Mouse (Mus musculus) kidney, adult 2 months (tissue): ENCODE measurements around the gene Klk1b8.
A peak's percentile ranks its signal among the peaks of the same experiment; 100 is the strongest.

ENCODE experiments used
- CTCF ChIP-seq: fragments of 200-500 bp; conservative IDR thresholded peaks from 2 replicates; pipeline ENCODE4 v1.5.1; 2011; ENCODE audit warnings: low read depth, mild to moderate bottlenecking, control low read depth, low read length, moderate library complexity, mixed read lengths; ENCODE audit not compliant: insufficient read depth, insufficient read length
- POLR2A ChIP-seq: fragments of 200-500 bp; IDR thresholded peaks from one replicate; pipeline ENCODE4 v1.6.1; 2011; ENCODE audit warnings: low read depth, low read length, control low read depth

GRCm38 (mm10) chr7:43925985-43926384 lies 24.5 kb upstream of the Klk1b8 start:
- TF ChIP-seq CTCF (peak; percentile 39; the same call in 1 of the 2 replicates), POLR2A (no peak)
